Mouse (Mus musculus) olfactory bulb, adult 2 months (tissue): ENCODE results near the gene Cacna1d.

Experiments used
- CTCF ChIP-seq: fragments of 200-500 bp; IDR thresholded peaks from 2 replicates; pipeline ENCODE4 v1.5.1; 2012; ENCODE audit warnings: low read depth, mild to moderate bottlenecking, low read length, moderate library complexity; ENCODE audit not compliant: insufficient read depth
- POLR2A ChIP-seq: fragments of 200-500 bp; IDR thresholded peaks from 2 replicates; pipeline ENCODE4 v1.6.1; 2012; ENCODE audit warnings: mild to moderate bottlenecking, low read depth, low read length, moderate library complexity; ENCODE audit not compliant: insufficient read depth

DNA sequence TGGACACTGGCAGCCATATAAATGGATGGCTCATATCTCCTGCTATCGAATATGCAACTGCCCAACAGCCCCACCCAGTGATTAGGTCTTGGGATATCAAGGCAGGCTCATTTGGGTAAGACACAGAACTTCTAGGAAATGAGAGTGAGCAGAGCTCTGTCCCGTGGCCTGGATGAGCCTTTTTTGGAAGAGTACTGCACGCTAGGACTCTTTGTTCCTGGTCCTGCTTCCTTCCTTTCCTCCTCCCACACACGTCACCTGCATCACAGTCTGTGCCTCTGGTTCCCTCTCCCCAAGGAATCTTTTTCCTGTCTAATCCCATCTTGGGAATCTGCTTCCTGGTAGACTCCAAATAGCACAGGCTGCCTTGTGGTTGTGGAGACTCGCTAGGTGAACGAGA lies 66.1 kb downstream of the Cacna1d start:
- TF ChIP-seq CTCF (no peak), POLR2A (no peak)
